Mouse (Mus musculus) fibroblast of lung, adult 2 months (primary cell): ENCODE measurements around the gene Snx6.
"Not testable (repeated sequence)": the region's sequence is repeated elsewhere in the genome, so short reads cannot be mapped to it uniquely, and the experiment has no call there.

Experiments
- DNase-seq: peaks from one replicate; pipeline ENCODE4 v3.0.0-alpha.2; 2011; ENCODE audit warnings: low read depth

The Snx6 gene

DNA sequence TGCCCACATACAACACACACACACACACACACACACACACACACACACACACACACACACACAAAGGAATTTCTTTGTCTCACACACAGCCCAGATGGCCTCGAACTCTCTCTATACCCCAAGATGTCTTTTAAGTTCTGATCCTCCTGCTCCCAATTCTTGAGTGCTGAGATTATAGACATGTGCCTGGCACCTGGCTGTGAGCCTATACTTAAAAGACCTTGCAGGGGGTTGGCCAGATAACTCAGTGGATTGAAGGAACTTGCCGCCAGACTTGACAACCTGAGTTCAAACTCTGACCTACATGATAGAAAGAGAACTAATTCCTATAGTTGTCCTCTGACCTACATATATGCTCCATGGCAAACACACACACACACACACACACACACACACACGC is 8.0 kb upstream of the Snx6 start:
- DNase-seq: no peak

DNA sequence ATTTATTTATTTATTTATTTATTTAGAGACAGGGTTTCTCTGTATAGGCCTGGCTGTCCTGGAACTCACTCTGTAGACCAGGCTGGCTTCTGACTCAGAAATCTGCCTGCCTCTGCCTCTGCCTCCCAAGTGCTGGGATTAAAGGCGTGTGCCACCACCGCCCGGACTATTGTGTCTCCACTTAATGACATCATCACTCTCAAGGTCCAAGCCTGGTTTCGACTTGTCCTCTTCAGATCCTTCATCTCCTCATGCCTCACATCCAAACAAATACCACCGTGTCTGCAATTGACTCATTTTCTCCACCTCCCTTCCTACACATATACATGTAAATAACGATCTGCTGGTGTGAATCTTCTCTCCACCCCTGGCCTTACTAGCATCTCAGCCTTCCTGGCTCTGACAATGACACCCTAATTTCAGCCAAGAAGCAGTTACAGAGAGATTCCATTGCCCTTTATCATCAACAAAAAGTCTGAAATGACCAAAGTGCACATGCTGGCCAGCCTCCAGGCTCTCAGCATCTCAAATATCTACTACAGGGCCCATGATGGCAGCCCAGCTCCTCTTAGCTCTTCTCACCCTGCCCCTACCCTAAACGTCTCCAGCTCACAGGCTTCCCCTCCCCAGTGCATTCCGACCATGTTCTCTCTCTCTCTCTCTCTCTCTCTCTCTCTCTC is 1.2 kb upstream of the Snx6 start:
- DNase-seq: no peak

DNA sequence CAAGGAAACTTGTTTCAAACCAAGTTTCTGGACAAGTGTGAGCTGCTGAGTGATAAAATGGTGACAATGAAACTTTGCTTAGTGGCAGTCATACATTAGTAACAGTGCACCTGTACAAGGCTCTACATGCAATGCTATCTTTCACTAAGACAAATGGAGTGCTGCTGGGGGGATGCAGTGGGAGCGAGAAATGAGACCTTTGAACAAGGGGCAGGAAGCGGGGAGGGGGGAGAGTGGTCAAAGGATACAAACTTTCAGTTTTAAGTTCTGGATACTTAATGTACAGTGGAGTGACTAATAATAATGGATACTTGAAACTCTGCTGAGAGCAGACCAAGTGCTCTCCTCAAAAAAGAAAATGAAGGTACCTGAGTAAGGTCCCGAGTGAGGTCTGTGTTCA is 1.1 kb downstream of the Snx6 start:
- DNase-seq: no peak

DNA sequence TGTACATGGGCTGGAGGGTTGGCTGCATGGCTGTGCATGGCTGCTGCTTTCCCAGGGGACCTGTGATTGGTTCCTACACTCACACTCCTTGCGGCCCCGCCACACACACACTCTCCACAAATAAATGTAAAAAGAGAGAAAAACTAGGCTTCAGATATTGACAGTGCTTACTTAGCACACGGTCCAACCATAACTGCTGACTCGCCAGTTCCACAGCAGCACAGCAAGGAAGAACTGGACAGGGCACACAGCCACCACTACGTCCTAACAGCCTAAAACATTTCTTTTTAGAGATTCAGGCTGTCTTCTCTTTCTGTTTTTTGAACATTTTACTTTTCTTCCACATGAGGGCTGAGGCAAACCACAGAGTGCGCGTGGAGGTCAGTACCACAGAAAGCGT is 4.0 kb downstream of the Snx6 start:
- DNase-seq: no peak

DNA sequence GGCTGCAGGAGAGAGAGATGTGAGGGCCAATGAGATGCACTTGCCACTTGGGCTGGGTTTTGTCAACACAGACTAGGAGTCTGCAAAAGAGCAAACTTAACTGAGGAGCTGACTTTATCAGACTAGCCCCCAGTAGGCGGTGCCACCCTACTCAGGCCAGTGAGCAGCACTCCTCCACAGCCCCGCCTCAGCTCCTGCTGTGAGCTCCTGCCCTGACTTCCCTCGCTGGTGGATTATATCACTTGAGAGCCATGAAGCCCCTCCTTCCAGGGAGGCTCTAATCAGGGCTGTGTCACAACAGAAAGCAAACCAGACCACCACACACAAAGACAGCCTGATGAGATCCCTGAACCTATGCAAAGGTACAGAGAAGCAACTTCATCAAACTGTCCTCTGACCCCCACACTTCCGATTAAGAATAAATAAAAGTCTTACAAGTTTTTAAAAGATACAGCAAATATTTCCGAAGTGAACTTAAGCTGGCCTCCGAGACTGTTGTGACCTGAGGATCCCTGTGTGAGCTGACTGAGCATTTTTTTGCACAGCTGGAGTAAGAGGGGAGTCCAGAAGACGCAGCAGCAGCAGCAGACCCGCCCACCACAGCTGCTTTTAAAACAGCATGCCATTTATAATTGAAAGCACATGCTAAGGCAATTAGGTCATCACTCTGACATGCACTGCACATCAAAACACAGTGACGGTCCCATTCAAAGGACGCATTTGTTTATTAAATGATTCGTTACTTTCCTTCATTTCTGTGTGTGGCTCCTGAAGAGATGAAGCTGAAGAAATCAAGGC is 6.0 kb downstream of the Snx6 start:
- no peak for DNase-seq

DNA sequence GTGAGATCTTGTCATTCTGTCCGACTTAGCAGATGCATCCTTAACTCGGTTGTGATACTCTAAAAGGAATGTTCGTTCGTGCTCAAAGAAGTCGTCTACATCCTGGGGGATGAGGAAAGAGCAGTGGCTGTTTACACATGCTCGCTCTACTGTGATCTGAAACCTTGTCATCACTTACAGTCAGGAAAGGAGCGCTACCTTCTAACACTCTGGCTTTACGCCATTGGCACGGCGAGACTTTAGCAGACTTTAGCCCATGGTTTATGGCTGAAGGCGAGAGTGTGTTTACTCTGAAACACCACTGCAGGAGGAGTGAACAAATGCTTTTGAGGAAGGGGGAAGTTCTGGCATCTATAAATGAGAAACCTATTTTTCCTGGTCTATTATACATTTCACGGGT is 31.9 kb downstream of the Snx6 start:
- no peak for DNase-seq

DNA sequence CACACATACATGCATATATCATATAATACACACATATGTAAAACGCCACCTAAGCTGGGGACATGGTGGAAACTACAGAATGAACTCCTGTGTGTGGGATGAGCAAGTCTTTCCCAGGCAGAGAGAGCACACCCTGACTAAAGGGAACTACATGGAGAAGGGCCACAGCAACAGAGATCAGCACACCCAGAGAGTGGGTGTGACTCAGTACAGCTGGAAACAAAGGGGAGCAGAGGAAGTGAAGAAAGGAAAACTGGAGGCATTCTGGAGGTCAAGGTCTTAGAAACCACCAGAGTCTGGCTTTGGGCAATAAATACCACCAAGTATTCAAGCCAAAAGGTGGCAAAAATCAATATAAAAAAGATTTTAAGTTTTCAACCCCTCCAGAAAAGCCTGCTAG is 34.8 kb downstream of the Snx6 start:
- no peak for DNase-seq

DNA sequence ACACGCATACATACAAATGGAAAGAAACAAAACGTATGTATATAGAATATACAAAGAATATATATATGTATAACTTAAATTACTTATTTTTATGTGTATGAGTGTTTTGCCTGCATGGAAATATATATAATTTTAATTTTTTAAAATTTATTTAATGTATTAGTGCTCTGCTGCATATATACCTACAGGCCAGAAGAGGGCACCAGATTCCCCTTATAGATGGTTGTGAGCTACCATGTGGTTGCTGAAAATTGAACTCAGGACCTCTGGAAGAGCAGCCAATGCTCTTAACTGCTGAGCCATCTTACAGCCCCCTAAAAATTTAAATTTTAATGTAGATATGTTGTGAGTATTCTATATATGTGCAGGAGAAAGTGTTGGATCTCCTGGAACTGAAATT is 36.7 kb downstream of the Snx6 start:
- DNase-seq: no peak

DNA sequence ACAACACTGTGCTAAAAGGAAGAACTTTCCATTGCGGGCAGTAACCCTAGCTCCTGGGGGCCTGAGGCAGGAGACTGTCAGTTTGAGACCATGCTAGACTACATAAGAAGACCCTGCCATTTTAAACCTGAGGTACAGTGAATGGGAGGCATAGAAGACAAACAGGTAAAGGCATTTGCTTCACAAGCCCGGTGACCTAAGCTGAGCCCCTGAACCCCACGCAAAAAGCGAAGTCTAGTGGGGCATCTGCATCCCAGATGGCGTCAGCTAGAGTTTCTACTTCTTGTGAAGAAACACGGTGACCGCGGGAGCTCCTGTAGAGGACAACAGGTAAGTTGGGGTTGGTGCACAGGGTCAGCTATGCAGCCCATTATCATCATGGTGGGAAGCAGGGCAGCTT is 46.9 kb downstream of the Snx6 start:
- no peak for DNase-seq

DNA sequence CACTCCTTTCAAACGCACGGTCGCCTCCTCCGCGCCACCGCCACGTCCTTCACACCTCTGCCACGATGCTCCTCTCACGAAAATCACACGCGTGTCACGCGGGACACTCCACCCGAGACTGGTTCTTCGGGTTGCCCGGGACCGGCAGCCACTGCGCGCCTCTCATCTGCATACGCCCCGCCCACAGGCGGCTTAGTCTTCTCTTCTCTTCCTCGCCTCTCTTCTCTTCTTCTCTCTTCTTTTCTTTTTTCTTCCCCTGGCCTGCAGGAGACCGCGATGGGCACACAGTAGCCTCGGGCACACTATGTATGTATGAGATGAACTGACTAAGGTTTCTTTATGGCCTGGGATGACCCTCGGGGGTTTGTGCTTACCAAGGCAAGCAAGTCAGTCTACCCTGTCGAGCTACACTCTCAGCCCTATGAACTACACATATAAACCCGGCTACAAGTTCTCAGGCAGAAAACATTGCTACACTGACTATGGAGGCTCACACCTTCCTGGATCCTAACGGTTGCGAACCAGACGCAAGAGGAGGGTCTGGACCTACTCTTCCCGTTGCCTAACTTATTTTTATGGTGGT is 56.8 kb downstream of the Snx6 start:
- DNase-seq: not testable (repeated sequence)

DNA sequence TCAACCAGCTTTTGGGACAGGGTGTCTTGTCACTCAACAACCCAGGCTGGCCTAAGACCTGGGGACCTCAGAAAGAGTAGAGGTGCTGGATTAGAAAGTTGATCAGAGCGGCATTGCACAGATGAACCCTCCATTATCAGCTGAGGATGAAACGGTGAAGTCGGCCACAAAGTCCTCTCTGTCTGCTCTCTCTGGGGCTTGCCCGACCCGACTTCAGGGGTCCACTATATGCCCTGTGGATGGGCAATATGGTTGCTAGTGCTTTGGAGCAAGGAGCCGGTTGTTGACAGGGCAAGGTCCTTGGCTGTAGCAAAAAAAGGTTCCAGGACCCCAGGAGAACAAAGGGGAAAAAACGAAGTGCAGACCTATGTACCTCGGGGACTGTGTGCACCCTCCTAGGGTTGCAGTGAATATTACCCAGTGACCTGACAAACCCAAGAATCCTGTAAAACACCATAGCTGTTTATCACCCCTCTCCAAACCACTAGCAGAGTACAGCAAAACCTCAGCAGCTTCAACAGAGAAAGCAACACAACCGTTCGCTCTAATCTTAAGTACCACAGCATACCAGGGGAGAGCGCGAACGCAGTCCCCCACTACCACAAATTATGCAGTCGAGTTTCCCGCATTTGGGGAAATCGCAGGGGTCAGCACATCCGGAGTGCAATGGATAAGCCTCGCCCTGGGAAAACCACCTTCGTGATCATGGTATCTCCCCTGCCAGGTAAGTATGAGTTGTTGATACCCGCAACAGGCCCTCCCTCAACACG is 57.4 kb downstream of the Snx6 start:
- DNase-seq: not testable (repeated sequence)

DNA sequence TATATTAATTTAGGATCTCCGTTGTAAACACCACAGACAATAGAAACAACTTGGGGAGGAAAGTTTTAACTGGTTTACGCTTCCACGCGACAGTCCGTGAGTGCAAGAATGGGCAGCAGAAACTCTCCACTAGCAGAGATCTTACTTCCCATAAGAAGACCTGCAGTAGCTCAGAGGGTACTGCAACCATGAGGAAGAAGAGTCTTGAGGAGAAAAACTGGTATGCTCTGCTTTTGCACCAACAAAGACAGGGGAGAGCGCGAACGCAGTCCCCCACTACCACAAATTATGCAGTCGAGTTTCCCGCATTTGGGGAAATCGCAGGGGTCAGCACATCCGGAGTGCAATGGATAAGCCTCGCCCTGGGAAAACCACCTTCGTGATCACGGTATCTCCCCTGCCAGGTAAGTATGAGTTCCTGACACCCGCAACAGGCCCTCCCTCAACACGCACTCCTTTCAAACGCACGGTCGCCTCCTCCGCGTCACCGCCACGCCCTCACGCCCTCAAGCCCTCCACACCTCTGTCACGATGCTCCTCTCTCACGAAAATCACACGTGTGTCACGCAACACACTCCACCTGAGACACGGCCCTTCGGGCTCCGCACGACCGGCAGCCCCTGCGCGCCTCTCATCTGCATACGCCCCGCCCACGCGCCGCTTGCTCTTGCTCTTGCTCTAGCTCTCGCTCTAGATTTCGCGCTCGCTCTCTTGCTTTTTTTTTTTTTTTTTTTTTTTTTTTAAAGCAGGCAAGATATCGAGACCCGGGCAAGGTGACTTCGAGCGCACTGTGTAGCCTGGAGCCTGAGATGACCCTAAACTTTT is 61.0 kb downstream of the Snx6 start:
- DNase-seq: not testable (repeated sequence)

DNA sequence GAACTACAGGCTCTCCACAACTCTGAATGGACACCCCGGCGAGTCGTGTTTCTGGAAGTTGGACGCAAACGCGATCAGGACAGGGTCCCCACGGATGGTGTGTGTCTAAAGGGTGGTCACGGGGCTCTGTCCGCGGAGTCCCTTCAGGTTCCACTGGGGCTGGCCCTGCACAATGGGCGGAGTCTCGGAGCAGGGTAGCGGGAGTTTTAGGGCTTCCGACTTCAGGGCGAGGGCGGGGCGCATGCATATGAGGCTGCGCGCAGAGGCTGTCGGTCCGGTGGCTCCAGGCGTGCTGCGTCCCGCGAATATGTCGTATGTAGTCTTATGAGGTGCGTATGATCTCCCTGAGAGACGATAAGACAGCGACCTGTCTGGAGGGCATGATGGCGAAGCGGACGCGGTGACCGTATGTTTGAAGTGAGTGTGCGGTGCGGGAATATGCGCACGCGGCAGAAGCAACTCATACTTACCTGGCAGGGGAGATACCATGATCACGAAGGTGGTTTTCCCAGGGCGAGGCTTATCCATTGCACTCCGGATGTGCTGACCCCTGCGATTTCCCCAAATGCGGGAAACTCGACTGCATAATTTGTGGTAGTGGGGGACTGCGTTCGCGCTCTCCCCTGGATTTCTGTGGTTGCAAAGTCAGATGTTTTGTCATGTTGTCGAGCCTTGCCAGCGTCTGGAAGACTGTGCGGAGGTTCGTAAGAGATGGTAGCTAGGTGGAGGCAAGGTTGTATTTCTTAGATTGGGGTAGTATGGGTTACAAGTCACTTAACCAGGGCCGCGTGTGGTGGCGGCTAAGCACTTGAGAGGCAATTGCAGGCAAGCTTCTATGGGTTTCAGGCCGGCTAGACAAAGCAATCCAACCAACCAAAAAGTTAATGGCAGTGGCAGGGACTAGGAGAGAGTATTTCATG is 66.1 kb downstream of the Snx6 start:
- not testable (repeated sequence) for DNase-seq

DNA sequence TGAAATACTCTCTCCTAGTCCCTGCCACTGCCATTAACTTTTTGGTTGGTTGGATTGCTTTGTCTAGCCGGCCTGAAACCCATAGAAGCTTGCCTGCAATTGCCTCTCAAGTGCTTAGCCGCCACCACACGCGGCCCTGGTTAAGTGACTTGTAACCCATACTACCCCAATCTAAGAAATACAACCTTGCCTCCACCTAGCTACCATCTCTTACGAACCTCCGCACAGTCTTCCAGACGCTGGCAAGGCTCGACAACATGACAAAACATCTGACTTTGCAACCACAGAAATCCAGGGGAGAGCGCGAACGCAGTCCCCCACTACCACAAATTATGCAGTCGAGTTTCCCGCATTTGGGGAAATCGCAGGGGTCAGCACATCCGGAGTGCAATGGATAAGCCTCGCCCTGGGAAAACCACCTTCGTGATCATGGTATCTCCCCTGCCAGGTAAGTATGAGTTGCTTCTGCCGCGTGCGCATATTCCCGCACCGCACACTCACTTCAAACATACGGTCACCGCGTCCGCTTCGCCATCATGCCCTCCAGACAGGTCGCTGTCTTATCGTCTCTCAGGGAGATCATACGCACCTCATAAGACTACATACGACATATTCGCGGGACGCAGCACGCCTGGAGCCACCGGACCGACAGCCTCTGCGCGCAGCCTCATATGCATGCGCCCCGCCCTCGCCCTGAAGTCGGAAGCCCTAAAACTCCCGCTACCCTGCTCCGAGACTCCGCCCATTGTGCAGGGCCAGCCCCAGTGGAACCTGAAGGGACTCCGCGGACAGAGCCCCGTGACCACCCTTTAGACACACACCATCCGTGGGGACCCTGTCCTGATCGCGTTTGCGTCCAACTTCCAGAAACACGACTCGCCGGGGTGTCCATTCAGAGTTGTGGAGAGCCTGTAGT is 76.4 kb downstream of the Snx6 start:
- DNase-seq: not testable (repeated sequence)

DNA sequence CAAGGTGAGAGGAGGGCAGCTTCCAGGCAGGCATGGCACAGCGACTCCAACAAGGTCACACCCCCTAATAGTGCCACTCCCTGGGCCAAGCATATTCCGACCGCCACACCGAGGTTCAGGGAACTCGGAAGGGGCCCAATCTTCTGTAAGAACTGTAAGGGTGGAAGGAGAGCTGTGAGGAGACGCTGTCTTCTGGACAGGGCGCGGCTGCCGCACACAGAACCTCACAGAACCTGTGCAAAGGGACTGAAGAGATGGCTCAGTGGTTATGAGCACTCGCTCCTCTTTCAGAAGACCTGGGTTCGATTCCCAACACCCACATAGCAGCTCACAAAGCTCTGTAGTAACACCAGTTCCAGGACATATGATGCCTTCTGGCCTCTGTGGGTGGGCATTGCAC is 78.0 kb downstream of the Snx6 start:
- DNase-seq: not testable (repeated sequence)

DNA sequence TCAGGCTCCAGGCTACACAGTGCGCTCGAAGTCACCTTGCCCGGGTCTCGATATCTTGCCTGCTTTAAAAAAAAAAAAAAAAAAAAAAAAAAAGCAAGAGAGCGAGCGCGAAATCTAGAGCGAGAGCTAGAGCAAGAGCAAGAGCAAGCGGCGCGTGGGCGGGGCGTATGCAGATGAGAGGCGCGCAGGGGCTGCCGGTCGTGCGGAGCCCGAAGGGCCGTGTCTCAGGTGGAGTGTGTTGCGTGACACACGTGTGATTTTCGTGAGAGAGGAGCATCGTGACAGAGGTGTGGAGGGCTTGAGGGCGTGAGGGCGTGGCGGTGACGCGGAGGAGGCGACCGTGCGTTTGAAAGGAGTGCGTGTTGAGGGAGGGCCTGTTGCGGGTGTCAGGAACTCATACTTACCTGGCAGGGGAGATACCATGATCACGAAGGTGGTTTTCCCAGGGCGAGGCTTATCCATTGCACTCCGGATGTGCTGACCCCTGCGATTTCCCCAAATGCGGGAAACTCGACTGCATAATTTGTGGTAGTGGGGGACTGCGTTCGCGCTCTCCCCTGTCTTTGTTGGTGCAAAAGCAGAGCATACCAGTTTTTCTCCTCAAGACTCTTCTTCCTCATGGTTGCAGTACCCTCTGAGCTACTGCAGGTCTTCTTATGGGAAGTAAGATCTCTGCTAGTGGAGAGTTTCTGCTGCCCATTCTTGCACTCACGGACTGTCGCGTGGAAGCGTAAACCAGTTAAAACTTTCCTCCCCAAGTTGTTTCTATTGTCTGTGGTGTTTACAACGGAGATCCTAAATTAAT is 81.5 kb downstream of the Snx6 start:
- DNase-seq: not testable (repeated sequence)

DNA sequence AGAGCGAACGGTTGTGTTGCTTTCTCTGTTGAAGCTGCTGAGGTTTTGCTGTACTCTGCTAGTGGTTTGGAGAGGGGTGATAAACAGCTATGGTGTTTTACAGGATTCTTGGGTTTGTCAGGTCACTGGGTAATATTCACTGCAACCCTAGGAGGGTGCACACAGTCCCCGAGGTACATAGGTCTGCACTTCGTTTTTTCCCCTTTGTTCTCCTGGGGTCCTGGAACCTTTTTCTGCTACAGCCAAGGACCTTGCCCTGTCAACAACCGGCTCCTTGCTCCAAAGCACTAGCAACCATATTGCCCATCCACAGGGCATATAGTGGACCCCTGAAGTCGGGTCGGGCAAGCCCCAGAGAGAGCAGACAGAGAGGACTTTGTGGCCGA is 85.0 kb downstream of the Snx6 start:
- not testable (repeated sequence) for DNase-seq

DNA sequence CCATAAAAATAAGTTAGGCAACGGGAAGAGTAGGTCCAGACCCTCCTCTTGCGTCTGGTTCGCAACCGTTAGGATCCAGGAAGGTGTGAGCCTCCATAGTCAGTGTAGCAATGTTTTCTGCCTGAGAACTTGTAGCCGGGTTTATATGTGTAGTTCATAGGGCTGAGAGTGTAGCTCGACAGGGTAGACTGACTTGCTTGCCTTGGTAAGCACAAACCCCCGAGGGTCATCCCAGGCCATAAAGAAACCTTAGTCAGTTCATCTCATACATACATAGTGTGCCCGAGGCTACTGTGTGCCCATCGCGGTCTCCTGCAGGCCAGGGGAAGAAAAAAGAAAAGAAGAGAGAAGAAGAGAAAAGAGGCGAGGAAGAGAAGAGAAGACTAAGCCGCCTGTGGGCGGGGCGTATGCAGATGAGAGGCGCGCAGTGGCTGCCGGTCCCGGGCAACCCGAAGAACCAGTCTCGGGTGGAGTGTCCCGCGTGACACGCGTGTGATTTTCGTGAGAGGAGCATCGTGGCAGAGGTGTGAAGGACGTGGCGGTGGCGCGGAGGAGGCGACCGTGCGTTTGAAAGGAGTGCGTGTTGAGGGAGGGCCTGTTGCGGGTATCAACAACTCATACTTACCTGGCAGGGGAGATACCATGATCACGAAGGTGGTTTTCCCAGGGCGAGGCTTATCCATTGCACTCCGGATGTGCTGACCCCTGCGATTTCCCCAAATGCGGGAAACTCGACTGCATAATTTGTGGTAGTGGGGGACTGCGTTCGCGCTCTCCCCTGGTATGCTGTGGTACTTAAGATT is 85.6 kb downstream of the Snx6 start:
- DNase-seq: not testable (repeated sequence)
